Mouse (Mus musculus) kidney, embryonic 14.5 days (tissue): ENCODE measurements at regions not wholly inside any gene's neighbourhood (a gene's known extent, or its start where the extent isn't known, plus 50 kb on each side); places are given as distances from the start of the nearest gene placed in this dataset.

Experiments
- ATAC-seq: fragments of 200-750 bp; cut with Nextera tagmentation; 2 replicates; pipeline ENCODE4 v1.8.0; 2017; ENCODE audit warnings: moderate number of reproducible peaks, mild to moderate bottlenecking, moderate TSS enrichment, moderate library complexity; ENCODE audit not compliant: low FRiP score, low TSS enrichment
- H3K27ac ChIP-seq: fragments of 300-500 bp; sonication (generic); 2 replicates; pipeline ENCODE4 v1.5.1; 2014; ENCODE audit warnings: low read depth, mild to moderate bottlenecking, low read length, moderate library complexity, mixed read lengths
- H3K27me3 ChIP-seq: fragments of 300-500 bp; sonication (generic); 2 replicates; pipeline ENCODE4 v1.6.1; 2014; ENCODE audit warnings: mild to moderate bottlenecking, low read length; ENCODE audit not compliant: control insufficient read depth, insufficient read depth
- H3K36me3 ChIP-seq: fragments of 300-500 bp; sonication (generic); 2 replicates; pipeline ENCODE4 v1.6.1; 2014; ENCODE audit warnings: low read length, mixed read lengths; ENCODE audit not compliant: control insufficient read depth, insufficient read depth
- H3K4me1 ChIP-seq: fragments of 300-500 bp; sonication (generic); 2 replicates; pipeline ENCODE4 v1.6.1; 2014; ENCODE audit warnings: low read length, mixed read lengths; ENCODE audit not compliant: control insufficient read depth, insufficient read depth
- H3K4me2 ChIP-seq: fragments of 300-500 bp; sonication (generic); replicated peaks from 2 replicates; pipeline ENCODE4 v1.6.1; 2014; ENCODE audit warnings: low read depth, mild to moderate bottlenecking, low read length
- H3K4me3 ChIP-seq: fragments of 300-500 bp; sonication (generic); 2 replicates; pipeline ENCODE4 v1.5.1; 2014; ENCODE audit warnings: mild to moderate bottlenecking, low read length
- H3K9ac ChIP-seq: fragments of 300-500 bp; sonication (generic); 2 replicates; pipeline ENCODE4 v1.6.1; 2014; ENCODE audit warnings: low read depth, mild to moderate bottlenecking, low read length, moderate library complexity
- H3K9me3 ChIP-seq: fragments of 300-500 bp; sonication (generic); 2 replicates; pipeline ENCODE4 v1.6.1; 2016; ENCODE audit warnings: low read length; ENCODE audit not compliant: control insufficient read depth
- WGBS: fragments of 180-500 bp; shearing (Covaris S2); extraction: QIAGEN DNeasy Blood & Tissue Kit; methylation state at CpG from one replicate; pipeline ENCODE4 v1.1.7; 2014; 5-methylcytosine and 5-hydroxymethylcytosine counted together

GRCm38 (mm10) chr13:48717036-48717435, 54.2 kb downstream of the Barx1 start:
- no peak overlapping the region for H3K4me2 ChIP-seq
- peaks cover 5% of the 10 kb centered on the region; the same call in 1 of the 2 replicates for H3K9me3 ChIP-seq
- WGBS: 37% methylated on average over 16 of the region's 16 CpGs
- H3K9ac ChIP-seq: no peak overlapping the region
- H3K4me1 ChIP-seq: no peaks in the 10 kb centered on the region
- no peak for ATAC-seq
- no peak overlapping the region for H3K27ac ChIP-seq
- H3K27me3 ChIP-seq: no peaks in the 10 kb centered on the region
- H3K36me3 ChIP-seq: no peaks in the 10 kb centered on the region
- H3K4me3 ChIP-seq: no peak overlapping the region

GRCm38 (mm10) chr13:48717451-48717850, 54.7 kb downstream of the Barx1 start:
- H3K4me2 ChIP-seq: no peak overlapping the region
- H3K36me3 ChIP-seq: no peaks in the 10 kb centered on the region
- H3K9ac ChIP-seq: no peak overlapping the region

GRCm38 (mm10) chr13:48723676-48724075, 60.9 kb downstream of the Barx1 start:
- ATAC-seq: no peak
- no peaks in the 10 kb centered on the region for H3K36me3 ChIP-seq
- 60% methylated on average over 8 of the region's 8 CpGs for WGBS
- no peak overlapping the region for H3K4me3 ChIP-seq
- H3K4me2 ChIP-seq: no peak overlapping the region
- H3K27ac ChIP-seq: no peak overlapping the region
- no peak overlapping the region for H3K9ac ChIP-seq
- H3K9me3 ChIP-seq: peaks cover 5% of the 10 kb centered on the region; the same call in 1 of the 2 replicates
- H3K4me1 ChIP-seq: no peaks in the 10 kb centered on the region
- peaks cover 8% of the 10 kb centered on the region; the same call in 1 of the 2 replicates for H3K27me3 ChIP-seq

More at GRCm38 (mm10) chr13:48717451-48717850, 54.7 kb downstream of the Barx1 start:
- Histone ChIP-seq H3K4me3 (no peak overlapping the region), H3K27me3 (no peaks in the 10 kb centered on the region), H3K4me1 (no peaks in the 10 kb centered on the region), H3K27ac (no peak overlapping the region), H3K9me3 (peaks cover 5% of the 10 kb centered on the region; the same call in 1 of the 2 replicates)
- WGBS: 72% methylated on average over 10 of the region's 10 CpGs
- no peak for ATAC-seq

- WGBS: 50% methylated on average over 4 of the region's 4 CpGs
Measured at GRCm38 (mm10) chr13:48726430-48726829, 63.6 kb downstream of the Barx1 start.

GRCm38 (mm10) chr13:48731046-48731996, 68.5 kb downstream of the Barx1 start:
- Histone ChIP-seq H3K36me3 (no peaks in the 10 kb centered on the region), H3K27ac (no peak overlapping the region), H3K9ac (0 out of 2 replicates have a peak overlapping the region, but pooled peaks have one; percentile 0), H3K4me2 (peak overlapping the region; percentile 39), H3K4me1 (peaks cover 12% of the 10 kb centered on the region; the same call in 1 of the 2 replicates), H3K4me3 (peak overlapping the region; percentile 18), H3K9me3 (no peaks in the 10 kb centered on the region), H3K27me3 (peaks cover 58% of the 10 kb centered on the region)
- ATAC-seq: peak; percentile 60
- 1% methylated on average over 43 of the region's 51 CpGs for WGBS

More at GRCm38 (mm10) chr13:48726430-48726829, 63.6 kb downstream of the Barx1 start:
- ATAC-seq: no peak
- peaks cover 36% of the 10 kb centered on the region for H3K27me3 ChIP-seq
- no peak overlapping the region for H3K9ac ChIP-seq
- H3K36me3 ChIP-seq: no peaks in the 10 kb centered on the region
- H3K4me2 ChIP-seq: no peak overlapping the region
- peaks cover under 1% of the 10 kb centered on the region; the same call in 1 of the 2 replicates for H3K4me1 ChIP-seq
- no peak overlapping the region for H3K27ac ChIP-seq
- H3K9me3 ChIP-seq: no peaks in the 10 kb centered on the region
- no peak overlapping the region for H3K4me3 ChIP-seq

- no peaks in the 10 kb centered on the region for H3K36me3 ChIP-seq
- 2% methylated on average over 29 of the region's 29 CpGs for WGBS
- H3K9ac ChIP-seq: no peak overlapping the region; the same call in 1 of the 2 replicates
- no peak overlapping the region for H3K27ac ChIP-seq
- peaks cover 12% of the 10 kb centered on the region; the same call in 1 of the 2 replicates for H3K4me1 ChIP-seq
- H3K27me3 ChIP-seq: peaks cover 55% of the 10 kb centered on the region
- 0 out of 2 replicates have a peak, but pooled peaks have one; percentile 5 for ATAC-seq
- 0 out of 2 replicates have a peak overlapping the region, but pooled peaks have one; percentile 18 for H3K4me3 ChIP-seq
- no peaks in the 10 kb centered on the region for H3K9me3 ChIP-seq
- H3K4me2 ChIP-seq: peak overlapping the region; percentile 24; the same call in 1 of the 2 replicates
Measured at GRCm38 (mm10) chr13:48732168-48732841, 69.5 kb downstream of the Barx1 start.

GRCm38 (mm10) chr13:48734985-48735384, 72.2 kb downstream of the Barx1 start:
- Histone ChIP-seq H3K27ac (no peak overlapping the region), H3K27me3 (peaks cover 40% of the 10 kb centered on the region), H3K4me3 (no peak overlapping the region), H3K4me2 (no peak overlapping the region), H3K9ac (no peak overlapping the region), H3K9me3 (no peaks in the 10 kb centered on the region), H3K4me1 (peaks cover 12% of the 10 kb centered on the region; the same call in 1 of the 2 replicates), H3K36me3 (no peaks in the 10 kb centered on the region)
- 48% methylated on average over 9 of the region's 9 CpGs for WGBS
- no peak for ATAC-seq

- Histone ChIP-seq H3K4me2 (no peak overlapping the region), H3K4me1 (no peaks in the 10 kb centered on the region), H3K4me3 (no peak overlapping the region), H3K9me3 (no peaks in the 10 kb centered on the region), H3K9ac (no peak overlapping the region), H3K36me3 (no peaks in the 10 kb centered on the region), H3K27ac (no peak overlapping the region), H3K27me3 (no peaks in the 10 kb centered on the region; the same call in 1 of the 2 replicates)
- WGBS: 49% methylated on average over 5 of the region's 5 CpGs
- no peak for ATAC-seq
Measured at GRCm38 (mm10) chr13:48745566-48745965, 82.8 kb downstream of the Barx1 start.
